Mouse (Mus musculus) forebrain, embryonic 13.5 days (tissue): ENCODE data around the gene Gm17689. TPM values are rescaled to one million over a fixed set of nuclear protein-coding genes. Genes with fewer than 3 reads are reported as not detected.

ENCODE experiments used
- ATAC-seq: fragments of 200-750 bp; cut with Nextera tagmentation; 2 replicates; pipeline ENCODE4 v1.8.0; 2017
- H3K27ac ChIP-seq: fragments of 300-500 bp; sonication (generic); 2 replicates; pipeline ENCODE4 v1.5.1; 2015; ENCODE audit warnings: inconsistent platforms, mild to moderate bottlenecking, moderate library complexity
- H3K27me3 ChIP-seq: fragments of 300-500 bp; sonication (generic); 2 replicates; pipeline ENCODE4 v1.6.1; 2015; ENCODE audit warnings: mild to moderate bottlenecking, inconsistent platforms
- H3K36me3 ChIP-seq: fragments of 300-500 bp; sonication (generic); 2 replicates; pipeline ENCODE4 v1.6.1; 2015; ENCODE audit warnings: mild to moderate bottlenecking, inconsistent platforms; ENCODE audit not compliant: poor library complexity, severe bottlenecking
- H3K4me1 ChIP-seq: fragments of 300-500 bp; sonication (generic); 2 replicates; pipeline ENCODE4 v1.6.1; 2015; ENCODE audit warnings: inconsistent platforms
- H3K4me2 ChIP-seq: fragments of 300-500 bp; sonication (generic); 2 replicates; pipeline ENCODE4 v1.6.1; 2015; ENCODE audit warnings: inconsistent platforms, mild to moderate bottlenecking, moderate library complexity
- H3K4me3 ChIP-seq: fragments of 300-500 bp; sonication (generic); 2 replicates; pipeline ENCODE4 v1.5.1; 2015; ENCODE audit warnings: mild to moderate bottlenecking, inconsistent platforms
- H3K9ac ChIP-seq: fragments of 300-500 bp; sonication (generic); 2 replicates; pipeline ENCODE4 v1.6.1; 2015; ENCODE audit warnings: mild to moderate bottlenecking, inconsistent platforms
- H3K9me3 ChIP-seq: fragments of 300-500 bp; sonication (generic); replicated peaks from 2 replicates; pipeline ENCODE4 v1.6.1; 2016; ENCODE audit warnings: inconsistent platforms
- WGBS: fragments of 180-500 bp; shearing (Covaris S2); methylation state at CpG from one replicate; pipeline ENCODE4 v1.1.7; 2015; 5-methylcytosine and 5-hydroxymethylcytosine counted together
- polyA plus RNA-seq: library from polyadenylated mRNA; unstranded; fragments of >200 nt; fragmentation: Nextera tagmentation; extraction: Ambion mirVana; gene quantifications from 2 replicates; pipeline ENCODE4 v1.2.1, GENCODE M21; 2015

Gene Gm17689
- not detected in 2 replicates for polyA plus RNA-seq

GRCm38 (mm10) chr9:36582535-36582934 is at the start of gene Gm17689:
Gene Gm17689, minus strand, starts transcription at chr9:36582635.
- Histone ChIP-seq H3K4me3 (no peak within 1 kb of the TSS), H3K4me2 (no peak within 1 kb of the TSS), H3K9ac (no peak within 1 kb of the TSS), H3K36me3 (no peaks in the 10 kb centered on the region), H3K27me3 (no peaks in the 10 kb centered on the region), H3K9me3 (peaks cover 19% of the 10 kb centered on the region), H3K4me1 (no peaks in the 10 kb centered on the region), H3K27ac (no peak within 1 kb of the TSS)
- no peak for ATAC-seq
- 56% methylated on average over 1 of the region's 1 CpGs for WGBS

DNA sequence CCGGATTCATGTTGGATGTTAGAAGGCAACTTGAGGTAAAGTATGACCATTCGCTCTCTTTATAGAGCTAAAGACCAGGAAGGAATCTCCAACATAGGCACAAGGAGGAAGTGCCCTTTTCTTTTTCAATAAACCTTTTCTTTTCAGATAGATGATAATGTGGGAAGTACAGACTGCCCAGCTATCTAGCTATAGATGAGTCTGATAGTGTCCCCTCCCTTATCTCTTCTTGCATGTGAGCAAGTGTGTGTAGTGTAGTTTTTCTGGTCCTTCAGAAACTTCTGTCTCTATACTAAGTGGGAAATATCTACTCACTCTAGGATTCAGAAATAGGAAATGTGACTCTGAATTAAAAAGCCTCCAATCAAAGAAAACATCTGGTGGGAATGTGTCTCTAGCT is 40.6 kb downstream of the Gm17689 start, which contains the start of gene Gm5615:
Gene Gm5615 (minus strand): TSS at position 101 of the 400 bp plus-strand sequence.
- Histone ChIP-seq H3K4me1 (no peaks in the 10 kb centered on the region), H3K9me3 (no peaks in the 10 kb centered on the region; the same call in none of the 2 replicates), H3K36me3 (no peaks in the 10 kb centered on the region), H3K9ac (no peak within 1 kb of the TSS), H3K4me3 (no peak within 1 kb of the TSS), H3K4me2 (no peak within 1 kb of the TSS), H3K27ac (no peak within 1 kb of the TSS), H3K27me3 (no peaks in the 10 kb centered on the region)
- ATAC-seq = no peak
- 92% methylated on average over 2 of the region's 2 CpGs for WGBS

Other genes starting within 250 kb of the Gm17689 start
- gene Gm7257, start 150.8 kb downstream of the Gm17689 start, polyA plus RNA-seq = not detected in 2 replicates
- not detected in 2 replicates for gene Gm9513, start 107.0 kb downstream of the Gm17689 start, polyA plus RNA-seq
- not detected in 2 replicates for gene Gm5615, start 40.7 kb downstream of the Gm17689 start, polyA plus RNA-seq
- gene A630095E13Rik, start 60.7 kb upstream of the Gm17689 start, polyA plus RNA-seq = not detected in 2 replicates
- gene Acrv1, start 110.6 kb upstream of the Gm17689 start, polyA plus RNA-seq = not detected in 2 replicates
- gene Chek1, start 144.4 kb upstream of the Gm17689 start, polyA plus RNA-seq = 39.4 and 43.1 TPM in 2 replicates
- gene Stt3a, start 185.0 kb upstream of the Gm17689 start, polyA plus RNA-seq = 104 and 117 TPM in 2 replicates
- 105 and 112 TPM in 2 replicates for gene Ei24, start 214.8 kb upstream of the Gm17689 start, polyA plus RNA-seq
- gene Fez1, start 239.2 kb upstream of the Gm17689 start, polyA plus RNA-seq = 601 and 607 TPM in 2 replicates